Mouse (Mus musculus) neutrophil, adult 5-6 weeks (primary cell): ENCODE data around the gene Trim3. TPM values are rescaled to one million over a fixed set of nuclear protein-coding genes. Genes with fewer than 3 reads are reported as not detected.

Source experiments
- ATAC-seq: fragments of 151-379, 151-347 bp; 2 replicates; pipeline ENCODE4 v1.8.0; 2017; ENCODE audit warnings: mild to moderate bottlenecking, moderate TSS enrichment; ENCODE audit not compliant: insufficient number of reproducible peaks, poor library complexity, low FRiP score, severe bottlenecking; ENCODE audit errors: extremely low read depth
- total RNA-seq: library from RNA; stranded (forward); fragments of 200-1000 nt; gene quantifications from 2 replicates; pipeline ENCODE4 v1.2.3, GENCODE M21; 2017

The Trim3 gene
- total RNA-seq, 1 experiment from 2014 or later = 23.3 TPM

DNA sequence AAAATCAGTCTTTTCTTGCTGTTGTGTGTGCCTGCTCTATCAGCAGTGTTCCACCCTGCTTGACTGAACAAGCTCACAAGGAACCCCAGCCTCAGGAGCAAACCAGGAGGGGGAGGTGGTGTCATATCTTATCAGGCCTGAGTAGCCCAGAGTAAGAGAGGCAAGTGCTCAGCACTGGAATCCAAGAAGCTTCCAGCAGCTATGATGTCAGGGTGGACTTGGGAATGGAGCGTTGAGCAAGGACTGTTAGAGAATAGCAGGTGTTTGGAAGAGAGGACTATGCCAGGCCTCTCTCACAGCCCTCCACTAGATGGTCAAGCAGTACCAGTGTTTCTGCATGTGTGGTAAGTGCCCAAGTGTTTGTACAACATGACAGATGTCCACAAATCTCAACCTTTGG lies 17.7 kb downstream of the Trim3 start:
- ATAC-seq = no peak

DNA sequence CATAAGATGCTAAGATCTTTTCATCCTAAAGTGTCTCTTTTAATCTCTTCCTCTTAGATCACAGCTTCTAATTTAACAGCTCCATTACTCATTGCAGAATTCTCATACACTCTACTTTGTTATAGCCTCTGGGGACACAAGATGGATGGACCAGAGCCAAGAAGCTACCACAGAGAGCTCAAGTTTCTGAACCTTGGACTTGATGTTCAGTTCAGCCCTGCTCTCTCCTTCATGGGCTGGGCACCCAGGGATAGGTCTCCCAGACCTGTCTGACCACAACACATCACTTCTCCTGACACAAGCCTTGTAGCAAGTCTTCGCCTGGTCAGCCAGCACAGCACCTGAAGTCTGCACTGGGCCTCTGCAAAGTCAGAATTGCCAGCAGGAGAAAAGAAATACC lies 19.0 kb downstream of the Trim3 start:
- no peak for ATAC-seq

DNA sequence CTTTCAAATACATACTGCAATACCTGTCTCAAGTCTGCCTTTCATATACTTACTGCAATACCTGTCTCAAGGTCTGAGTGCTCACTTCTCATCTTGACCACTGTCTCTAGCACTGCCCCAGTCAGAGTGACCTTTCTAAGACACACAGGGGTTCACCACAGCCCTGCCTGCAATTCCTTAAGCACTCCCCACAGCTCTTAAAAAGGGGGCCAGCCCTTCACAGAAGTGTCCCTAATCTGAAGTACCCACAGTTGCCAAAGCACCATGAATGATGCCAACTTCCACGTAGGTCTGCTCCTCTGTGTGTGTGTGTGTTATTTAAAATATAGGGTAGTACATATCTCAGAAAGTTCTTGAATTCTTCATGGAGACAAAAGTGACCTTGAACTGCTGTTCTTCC lies 21.6 kb downstream of the Trim3 start:
- no peak for ATAC-seq

DNA sequence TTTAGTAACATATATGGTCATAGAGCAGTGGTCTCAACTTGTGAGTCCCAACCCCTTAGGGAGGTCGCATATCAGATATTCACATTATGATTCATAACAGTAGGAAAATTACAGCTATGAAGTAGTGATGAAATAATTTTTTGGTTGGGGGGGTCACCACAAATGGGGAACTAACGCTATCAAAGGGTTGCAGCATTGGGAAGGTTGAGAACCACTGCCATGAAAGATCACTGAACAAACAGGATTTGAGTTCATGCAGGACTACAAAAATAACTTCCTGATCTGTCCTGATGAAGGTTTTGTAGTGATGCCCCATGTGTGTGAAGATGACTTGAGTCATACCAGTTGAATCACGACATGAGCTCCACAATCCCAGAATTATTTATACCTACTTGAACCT lies 24.9 kb downstream of the Trim3 start:
- ATAC-seq = no peak

DNA sequence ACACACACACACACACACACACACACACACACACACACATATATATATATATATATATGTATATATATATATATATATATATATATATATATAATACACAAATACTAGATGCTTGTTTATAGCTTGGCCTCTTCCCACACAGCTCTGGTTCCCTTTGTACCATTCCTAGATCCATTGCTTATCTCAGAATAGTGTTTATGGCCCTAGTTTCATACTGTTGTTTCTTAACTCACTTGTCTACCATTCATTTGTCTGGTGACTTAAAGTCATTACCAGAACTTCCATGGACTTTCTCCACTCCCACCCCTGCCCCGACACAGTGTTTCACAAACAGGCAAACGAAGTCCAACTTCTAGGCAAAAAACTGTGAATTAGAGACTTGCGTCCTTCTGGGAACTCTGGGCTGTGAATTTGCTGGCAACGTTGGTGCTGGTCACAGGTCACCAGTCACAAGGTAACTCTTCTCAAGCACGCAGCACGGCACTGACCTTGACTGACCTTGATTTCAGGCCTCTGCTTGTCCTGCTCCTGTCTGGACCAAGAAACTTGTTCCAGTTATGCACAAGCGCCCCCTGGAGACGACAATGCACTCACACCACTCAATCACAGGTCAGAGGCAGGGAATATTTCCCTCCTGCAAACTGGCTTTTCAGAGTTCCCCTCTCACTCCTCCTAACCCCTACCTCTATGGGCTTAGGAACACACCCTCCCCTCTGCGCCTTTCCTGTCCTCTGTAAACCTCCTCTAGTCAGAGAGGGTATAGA lies 30.3 kb downstream of the Trim3 start:
- peak; percentile 66; the same call in 1 of the 2 replicates for ATAC-seq

DNA sequence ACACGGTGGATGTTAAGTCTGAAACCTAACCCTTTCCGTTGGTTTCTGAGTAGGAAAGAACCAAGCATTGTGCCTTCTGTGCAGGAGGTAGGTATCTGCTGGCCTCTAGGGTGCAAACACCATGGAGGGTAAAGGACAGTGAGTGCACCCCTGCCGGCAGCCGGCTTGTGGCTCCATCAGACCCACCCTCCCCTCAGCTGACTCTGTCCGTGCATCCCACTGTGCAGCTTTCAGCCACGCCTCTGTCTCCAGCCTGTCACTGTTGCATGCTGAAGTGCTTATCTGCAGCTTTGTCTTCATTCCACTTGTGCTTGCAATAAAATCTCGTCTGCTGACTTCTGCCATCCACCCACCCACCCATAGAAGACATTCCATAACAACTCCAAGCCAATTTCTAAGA lies 43.3 kb downstream of the Trim3 start:
- no peak for ATAC-seq

DNA sequence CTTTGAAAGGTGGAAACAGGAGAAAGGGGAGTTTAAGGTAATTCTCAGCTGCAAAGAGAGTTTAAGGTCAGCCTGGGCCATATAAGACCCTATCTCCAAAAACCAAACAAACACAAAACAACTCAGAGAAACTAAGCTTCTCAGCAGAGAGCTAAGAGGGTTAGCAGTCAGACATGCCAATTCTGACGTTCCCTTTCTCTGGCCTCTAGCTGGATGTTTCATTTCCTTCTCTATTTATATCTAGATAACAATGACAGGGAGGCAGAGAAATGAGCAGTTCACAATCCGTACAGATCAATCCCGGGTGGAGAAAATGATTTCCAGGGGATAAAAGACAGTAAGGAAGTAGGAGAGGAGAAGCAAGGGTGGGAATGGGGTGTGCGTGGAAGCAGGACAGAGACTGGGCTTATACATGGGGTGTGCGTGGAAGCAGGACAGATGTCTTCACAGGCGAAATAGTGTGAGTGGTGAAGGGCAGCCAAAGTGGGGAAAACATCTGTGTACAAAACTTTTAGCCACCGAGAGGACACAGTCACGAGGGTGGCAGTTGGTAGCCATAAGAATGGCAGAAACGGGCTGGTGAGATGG lies 45.0 kb downstream of the Trim3 start:
- ATAC-seq = no peak

DNA sequence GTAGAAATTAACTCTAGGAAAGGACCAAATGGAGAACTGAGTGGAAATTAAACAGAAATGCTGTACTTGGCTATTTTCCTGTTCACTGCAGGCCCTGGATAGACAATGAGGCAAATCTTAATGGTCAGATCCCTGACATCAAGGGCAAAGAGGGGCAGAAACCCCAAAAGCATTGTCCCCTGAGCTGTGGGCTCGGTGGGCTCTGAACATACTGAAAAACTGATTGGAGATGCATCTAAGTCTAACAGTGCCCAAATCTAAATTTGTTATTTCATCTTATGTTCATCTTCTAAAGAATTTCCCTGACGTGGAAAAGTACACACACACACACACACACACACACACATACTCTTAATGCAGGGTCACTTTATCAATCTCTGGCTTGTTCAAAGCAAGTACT lies 51.4 kb downstream of the Trim3 start:
- ATAC-seq = no peak

DNA sequence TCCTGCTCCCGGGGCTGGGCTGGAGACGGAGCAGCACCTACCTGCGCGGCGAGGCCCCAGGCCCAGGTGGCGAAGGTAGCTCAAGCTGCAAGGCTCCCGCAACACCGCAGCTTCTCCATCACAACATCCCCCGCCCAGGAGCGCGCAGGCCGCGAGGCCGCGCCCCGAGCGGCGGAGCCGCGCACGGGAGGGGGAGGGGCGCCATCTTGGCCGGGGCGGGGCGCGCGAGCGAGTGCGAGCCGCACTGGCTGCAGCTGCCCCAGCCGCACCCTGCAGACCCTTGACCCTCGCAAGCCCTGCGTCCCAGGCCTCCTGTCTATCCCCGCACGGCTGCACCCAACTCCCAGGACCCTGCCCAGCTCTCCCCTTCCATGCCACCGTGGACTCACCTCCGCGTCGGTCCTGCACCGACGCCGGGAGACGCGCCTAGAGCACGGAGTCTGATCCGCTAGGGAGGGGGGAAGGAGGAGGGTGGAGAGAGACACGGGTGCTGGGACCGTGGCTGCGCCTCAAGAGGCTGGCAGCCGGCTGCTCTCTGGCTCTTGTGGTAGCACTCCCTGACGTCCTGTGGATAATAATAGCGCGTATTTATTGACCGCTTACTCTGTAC lies 52.2 kb downstream of the Trim3 start, which contains the start of gene Apbb1:
TSS of gene Apbb1 (minus strand) at position 560 of the 610 bp plus-strand sequence.
- ATAC-seq = peak; percentile 56; the same call in 1 of the 2 replicates

DNA sequence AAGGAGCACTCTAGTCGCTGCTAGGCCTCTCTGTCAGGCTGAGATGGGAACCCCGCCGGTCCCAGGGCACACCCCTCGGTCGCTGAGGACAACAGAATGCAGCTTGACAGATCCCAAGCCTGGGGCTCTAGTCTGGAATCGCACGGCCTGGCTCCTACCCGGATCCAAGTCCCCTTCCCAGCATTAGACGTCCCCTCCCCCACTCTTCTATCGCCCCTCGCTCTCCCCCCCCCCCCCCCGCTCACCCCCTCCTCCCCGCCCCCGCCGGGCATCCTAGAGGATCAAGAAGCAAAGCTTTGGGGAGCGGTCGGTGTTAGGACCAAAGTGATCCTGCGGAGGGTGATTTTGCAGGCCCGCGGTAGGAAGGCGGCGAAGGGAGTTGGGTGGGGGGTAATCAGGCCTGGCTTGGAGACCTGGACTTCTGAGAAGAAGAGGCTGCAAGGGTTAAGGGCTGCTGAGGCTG lies 52.7 kb downstream of the Trim3 start:
- ATAC-seq = no peak

DNA sequence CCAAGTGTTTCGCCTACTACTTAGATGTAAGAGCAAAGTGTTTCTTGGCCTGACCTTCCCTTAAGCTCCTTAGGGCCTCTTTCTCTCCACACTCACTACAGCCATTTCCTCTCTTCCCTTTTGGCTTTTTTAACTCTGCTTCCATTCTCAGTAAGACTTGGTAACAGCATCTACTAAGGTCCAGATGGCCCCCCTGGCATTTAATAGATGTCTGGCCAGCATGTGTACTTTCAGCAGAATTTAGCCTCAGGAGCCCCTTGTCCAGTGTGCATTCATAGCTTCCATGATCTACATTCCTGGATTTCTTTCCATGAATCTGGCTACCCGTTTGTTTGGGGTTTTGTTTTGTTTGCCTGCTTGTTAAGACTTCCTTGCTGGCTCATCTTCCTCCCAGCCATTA lies 54.9 kb downstream of the Trim3 start:
- no peak for ATAC-seq

DNA sequence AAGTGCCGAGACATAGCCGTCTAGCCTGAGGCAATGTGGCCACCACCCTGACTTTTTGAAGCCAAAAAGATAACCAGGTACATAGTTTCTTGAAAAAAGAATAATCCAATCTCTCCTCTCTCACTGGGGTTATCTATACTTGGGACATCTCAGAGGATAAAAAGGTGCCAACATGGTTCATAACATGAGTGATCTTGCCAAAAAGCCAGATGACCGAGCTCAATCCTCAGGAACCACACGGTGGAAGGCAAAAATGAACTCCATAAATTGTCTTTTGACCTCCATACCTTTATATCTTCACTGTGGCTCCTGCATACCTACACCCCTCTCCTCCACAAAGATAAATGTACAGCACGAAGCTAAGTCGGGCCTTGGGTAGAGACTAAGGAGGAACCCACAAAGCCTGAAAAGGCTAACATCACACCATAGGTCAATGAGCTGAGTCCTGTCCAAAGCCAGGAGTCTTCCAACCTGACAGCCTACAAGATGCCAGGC lies 55.9 kb downstream of the Trim3 start:
- no peak for ATAC-seq

DNA sequence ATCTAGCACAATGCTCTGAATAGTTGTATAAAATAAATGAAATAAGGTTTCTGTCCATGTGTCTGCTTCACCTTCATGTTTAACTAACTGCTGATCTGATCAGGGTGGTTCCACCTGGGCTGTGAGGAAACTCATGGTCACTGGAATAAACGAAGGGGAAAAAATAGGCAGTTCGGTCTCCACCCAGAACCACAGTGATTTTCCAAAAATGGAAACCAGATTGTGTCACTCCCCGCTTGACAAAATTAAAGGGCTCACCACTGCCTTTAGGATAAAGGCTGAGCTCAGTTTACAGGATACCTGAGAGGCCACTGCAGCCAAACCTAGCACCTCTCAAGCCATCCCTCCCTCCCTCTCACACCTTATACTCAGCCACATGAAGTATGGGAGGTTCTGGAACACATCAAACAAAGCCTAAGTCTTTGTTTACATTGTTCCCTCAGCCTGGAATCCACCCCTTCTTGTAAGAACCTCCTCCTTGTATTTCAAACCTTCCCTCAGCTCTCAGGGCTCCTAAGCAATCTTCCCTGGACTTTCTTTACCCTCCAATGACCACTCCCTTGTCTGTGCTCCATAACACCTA lies 57.1 kb downstream of the Trim3 start:
- ATAC-seq = no peak

DNA sequence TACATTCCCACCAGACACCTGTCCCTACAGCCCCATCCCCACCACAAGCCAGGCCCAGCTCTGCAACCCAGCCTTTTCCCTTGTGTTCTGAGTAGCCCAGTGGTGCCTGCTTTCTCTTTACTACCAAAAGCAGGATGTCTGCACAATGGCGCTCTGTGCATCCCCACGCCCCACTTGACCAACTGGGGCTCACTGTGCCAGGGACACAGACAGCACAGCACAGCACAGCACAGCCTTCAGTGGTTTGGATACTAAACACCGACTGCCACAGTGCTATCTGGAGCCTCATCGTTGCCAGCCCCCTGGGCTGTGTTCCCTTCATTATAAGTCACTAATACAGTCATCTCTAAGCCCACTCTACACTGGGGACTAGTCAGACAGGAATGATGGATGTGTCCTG lies 58.8 kb downstream of the Trim3 start:
- ATAC-seq = no peak

DNA sequence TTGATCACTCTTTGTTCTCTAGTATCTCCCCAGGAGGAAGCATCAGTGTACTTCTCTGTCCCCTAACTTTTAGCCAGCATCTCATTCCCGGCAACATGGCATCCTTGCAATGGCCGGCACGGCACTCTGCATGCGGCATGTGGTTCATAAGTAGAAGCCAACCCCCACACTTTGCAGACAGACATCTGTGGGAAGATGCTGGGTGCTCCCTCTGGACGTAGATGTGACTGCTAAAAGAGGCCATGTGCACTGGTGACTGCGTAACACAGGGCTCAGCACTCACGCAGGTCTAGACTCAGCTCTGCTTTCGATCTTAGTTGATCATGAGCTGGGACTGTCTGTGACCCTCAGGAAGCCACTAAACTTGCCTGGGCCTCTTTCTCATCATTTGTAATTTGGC lies 60.4 kb downstream of the Trim3 start:
- no peak for ATAC-seq

DNA sequence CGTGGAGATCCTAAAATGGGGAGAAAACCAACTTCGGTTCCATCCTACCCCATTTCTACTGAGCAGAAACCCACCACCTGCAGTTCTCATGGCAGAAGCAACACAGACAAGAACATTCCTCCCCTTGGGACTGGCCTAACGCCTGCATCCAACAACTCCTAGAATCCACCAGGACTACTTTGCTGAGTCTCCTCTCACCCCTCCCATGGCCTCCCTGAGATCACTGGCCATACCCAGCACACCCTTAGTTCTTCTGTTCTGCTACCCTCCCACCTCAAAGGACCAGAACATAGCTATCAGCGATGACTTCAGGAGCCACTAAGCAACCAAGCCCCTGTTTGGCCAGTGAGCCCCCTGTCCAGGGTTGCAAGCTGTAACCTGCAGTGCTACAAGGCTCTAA lies 62.6 kb downstream of the Trim3 start:
- ATAC-seq = no peak

DNA sequence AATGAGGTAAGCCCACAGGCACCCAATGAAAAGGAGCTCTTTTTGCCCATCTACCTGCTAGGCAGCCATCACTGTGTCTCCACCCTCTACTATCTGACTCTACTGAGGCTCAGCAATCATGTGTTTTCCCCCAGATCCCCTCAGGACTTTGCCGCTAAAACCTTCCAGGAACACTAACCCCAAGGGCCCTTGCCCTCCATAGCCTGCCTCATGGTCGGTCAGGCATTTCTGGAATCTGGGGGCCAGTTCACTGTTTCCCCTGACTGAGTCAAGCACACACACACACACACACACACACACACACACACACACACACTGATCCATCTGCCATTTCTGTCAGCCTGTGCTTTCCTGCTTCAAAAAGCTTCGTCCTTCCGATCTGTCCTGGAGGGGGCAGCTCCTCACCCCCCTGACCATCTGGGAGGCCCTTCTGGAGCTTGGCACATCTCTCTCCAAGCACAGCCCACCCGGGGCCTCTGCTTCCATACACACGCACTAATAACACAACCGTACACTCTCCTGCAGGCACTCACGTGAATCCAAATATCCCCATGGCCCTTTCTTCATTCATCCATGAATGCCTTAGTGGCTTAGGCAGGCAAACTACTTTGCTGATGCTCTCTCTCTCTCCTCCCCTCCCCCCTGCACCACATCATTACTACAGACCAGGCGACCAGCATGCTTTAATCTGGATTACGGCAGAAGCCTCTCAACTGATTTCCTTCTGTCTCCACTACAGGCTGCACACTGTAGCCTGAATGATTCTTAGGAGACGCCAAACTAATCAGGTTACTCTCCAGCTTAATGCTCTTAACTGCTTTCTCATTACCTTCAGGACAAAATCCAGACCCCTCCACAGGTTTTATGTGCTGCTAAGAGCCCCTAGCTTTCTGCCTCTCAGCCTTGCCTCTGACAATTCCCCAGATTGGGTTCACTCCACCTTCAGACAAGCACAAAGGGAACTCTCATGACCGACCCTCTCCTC lies 63.6 kb downstream of the Trim3 start:
- ATAC-seq = no peak

DNA sequence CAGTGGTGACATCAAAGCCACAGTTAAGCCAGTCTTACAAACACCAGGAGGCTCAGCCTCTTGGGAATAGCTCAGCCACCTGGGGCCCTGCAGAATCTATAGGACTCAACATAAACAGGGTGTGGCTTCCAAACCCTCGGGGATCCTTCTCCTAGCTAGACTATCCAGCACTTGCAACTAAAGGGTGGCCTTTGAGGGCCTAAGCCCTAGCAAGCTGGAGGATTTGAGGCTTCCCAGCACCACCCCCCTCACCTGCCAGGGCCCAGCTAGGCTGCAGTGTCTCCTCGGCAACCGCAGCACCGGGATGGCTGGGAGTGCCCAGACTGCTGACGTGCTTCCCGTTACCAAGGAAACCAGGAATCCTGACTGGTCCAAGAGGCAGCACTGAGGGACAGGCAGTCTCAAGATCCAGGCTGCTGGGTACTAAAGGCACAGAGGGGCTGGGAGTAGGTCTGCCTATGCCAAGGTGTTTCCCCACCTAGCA lies 64.3 kb downstream of the Trim3 start:
- no peak for ATAC-seq
